Mouse (Mus musculus) heart, postnatal 0 days (tissue): ENCODE results near the gene Fntb. TPM values are rescaled to one million over a fixed set of nuclear protein-coding genes. Genes with fewer than 3 reads are reported as not detected.

ENCODE experiments used
- ATAC-seq: fragments of 200-750 bp; cut with Nextera tagmentation; 2 replicates; pipeline ENCODE4 v1.8.0; 2017; ENCODE audit warnings: low read depth, moderate number of reproducible peaks, moderate library complexity; ENCODE audit not compliant: insufficient read depth
- DNase-seq: peaks from one replicate; pipeline ENCODE4 v3.0.0-alpha.2; 2016; ENCODE audit warnings: low spot score
- H3K27ac ChIP-seq: fragments of 300-500 bp; sonication (generic); 2 replicates; pipeline ENCODE4 v1.5.1; 2014; ENCODE audit warnings: low read depth, mild to moderate bottlenecking
- H3K27me3 ChIP-seq: fragments of 300-500 bp; sonication (generic); 2 replicates; pipeline ENCODE4 v1.6.1; 2014; ENCODE audit warnings: low read length, mixed read lengths; ENCODE audit not compliant: control insufficient read depth, insufficient read depth
- H3K36me3 ChIP-seq: fragments of 300-500 bp; sonication (generic); replicated peaks from 2 replicates; pipeline ENCODE4 v1.6.1; 2014; ENCODE audit warnings: low read length, mixed read lengths; ENCODE audit not compliant: control insufficient read depth, insufficient read depth
- H3K4me1 ChIP-seq: fragments of 300-500 bp; sonication (generic); 2 replicates; pipeline ENCODE4 v1.6.1; 2014; ENCODE audit warnings: antibody characterized with exemption; ENCODE audit not compliant: control insufficient read depth, insufficient read depth
- H3K4me2 ChIP-seq: fragments of 300-500 bp; sonication (generic); 2 replicates; pipeline ENCODE4 v1.6.1; 2014; ENCODE audit warnings: low read depth, mild to moderate bottlenecking, low read length, moderate library complexity
- H3K4me3 ChIP-seq: fragments of 300-500 bp; sonication (generic); 2 replicates; pipeline ENCODE4 v1.5.1; 2014; ENCODE audit warnings: low read depth, low read length
- H3K9ac ChIP-seq: fragments of 300-500 bp; sonication (generic); replicated peaks from 2 replicates; pipeline ENCODE4 v1.6.1; 2014; ENCODE audit warnings: low read depth, low read length, mixed read lengths
- H3K9me3 ChIP-seq: fragments of 300-500 bp; sonication (generic); replicated peaks from 2 replicates; pipeline ENCODE4 v1.6.1; 2016; ENCODE audit warnings: low read length; ENCODE audit not compliant: control insufficient read depth
- CTCF ChIP-seq: IDR thresholded peaks from 2 replicates; pipeline ENCODE4 v1.5.1; 2016; ENCODE audit warnings: antibody characterized with exemption, control low read depth, low read depth
- EP300 ChIP-seq: IDR thresholded peaks from 2 replicates; pipeline ENCODE4 v1.6.1; 2016; ENCODE audit warnings: antibody characterized with exemption, low read depth
- WGBS: fragments of 180-500 bp; shearing (Covaris S2); extraction: QIAGEN DNeasy Blood & Tissue Kit; methylation state at CpG from one replicate; pipeline ENCODE4 v1.1.7; 2014; 5-methylcytosine and 5-hydroxymethylcytosine counted together
- polyA plus RNA-seq: library from polyadenylated mRNA; unstranded; fragments of >200 nt; fragmentation: Nextera tagmentation; extraction: Ambion mirVana; gene quantifications from 2 replicates; pipeline ENCODE4 v1.2.1, GENCODE M21; 2015
- total RNA-seq: library from RNA; depleted of rRNA; stranded (reverse); fragments of >200 nt; gene quantifications from 2 replicates; pipeline ENCODE4 v1.2.3, GENCODE M21; 2014; ENCODE audit warnings: low replicate concordance

The Fntb gene
- total and polyA plus RNA-seq, 2 experiments from 2014 or later = 13.0 to 20.0 TPM

DNA sequence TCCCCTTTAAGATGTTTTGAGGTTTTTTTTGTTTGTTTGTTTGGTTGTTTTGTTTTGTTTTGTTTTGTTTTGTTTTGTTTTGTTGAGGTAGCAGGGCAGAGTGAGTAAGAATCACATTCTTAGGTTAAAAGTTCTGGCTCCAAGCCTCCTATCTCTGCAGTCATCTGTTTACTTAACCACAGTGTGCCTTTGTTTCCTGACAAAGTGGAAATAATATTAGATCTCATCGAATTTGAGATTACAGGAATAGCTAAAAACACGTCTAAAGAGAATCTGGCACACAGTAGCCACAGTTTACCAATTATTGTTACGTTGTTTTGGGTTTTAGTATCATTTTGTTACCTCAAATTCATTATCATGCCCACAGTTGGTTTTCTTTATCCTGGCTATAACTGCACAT is 9.3 kb downstream of the Fntb start:
- Histone ChIP-seq H3K9ac (peak overlapping the region; percentile 14; the same call in 1 of the 2 replicates), H3K36me3 (peaks cover 5% of the 10 kb centered on the region), H3K27me3 (no peaks in the 10 kb centered on the region), H3K4me3 (no peak overlapping the region), H3K4me2 (no peak overlapping the region), H3K27ac (peak overlapping the region; percentile 49; the same call in 1 of the 2 replicates), H3K9me3 (no peaks in the 10 kb centered on the region), H3K4me1 (no peaks in the 10 kb centered on the region)
- no peak for DNase-seq
- WGBS = 66% methylated on average over 3 of the region's 3 CpGs
- ATAC-seq = no peak
- TF ChIP-seq CTCF (no peak), EP300 (no peak)

- H3K9me3 ChIP-seq = no peaks in the 10 kb centered on the region
- peaks cover 10% of the 10 kb centered on the region for H3K36me3 ChIP-seq
- 38% methylated on average over 4 of the region's 4 CpGs for WGBS
- H3K27ac ChIP-seq = peak overlapping the region; percentile 49; the same call in 1 of the 2 replicates
- H3K27me3 ChIP-seq = no peaks in the 10 kb centered on the region
- no peak overlapping the region for H3K4me2 ChIP-seq
- H3K4me1 ChIP-seq = no peaks in the 10 kb centered on the region
- TF ChIP-seq CTCF = no peak
- H3K9ac ChIP-seq = peak overlapping the region; percentile 14; the same call in 1 of the 2 replicates
- H3K4me3 ChIP-seq = no peak overlapping the region
- ATAC-seq (peak; percentile 70), DNase-seq (no peak)
Observed at GRCm38 (mm10) chr12:76775132-76775531, 9.7 kb downstream of the Fntb start.

- Histone ChIP-seq H3K4me1 (no peaks in the 10 kb centered on the region), H3K4me3 (no peak overlapping the region), H3K27ac (no peak overlapping the region), H3K4me2 (no peak overlapping the region), H3K9ac (no peak overlapping the region), H3K36me3 (peaks cover 13% of the 10 kb centered on the region), H3K27me3 (no peaks in the 10 kb centered on the region), H3K9me3 (no peaks in the 10 kb centered on the region)
- 51% methylated on average over 5 of the region's 5 CpGs for WGBS
- DNase-seq (no peak), ATAC-seq (no peak)
- TF ChIP-seq EP300 (no peak), CTCF (no peak)
Observed at GRCm38 (mm10) chr12:76776898-76777297, 11.5 kb downstream of the Fntb start.

DNA sequence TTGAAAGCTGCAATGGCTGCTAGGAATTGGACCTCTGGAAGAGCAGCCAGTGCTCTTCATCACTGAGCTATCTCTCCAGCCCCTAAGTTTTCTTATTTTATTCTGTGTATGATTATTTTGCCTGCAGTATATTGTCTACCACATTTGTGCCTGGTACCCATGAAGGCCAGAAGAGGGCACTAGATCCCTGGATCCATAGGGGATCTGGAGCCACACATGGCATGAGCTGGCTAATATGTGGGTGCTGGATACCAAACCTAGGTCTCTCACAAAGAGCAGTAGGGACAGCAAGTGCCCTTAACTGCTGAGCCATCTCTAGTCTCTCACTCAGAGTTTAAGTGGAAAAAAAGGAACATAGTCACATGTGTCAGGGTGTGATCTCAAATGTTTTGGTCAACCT is 12.5 kb downstream of the Fntb start:
- H3K4me2 ChIP-seq = no peak overlapping the region
- H3K9ac ChIP-seq = no peak overlapping the region
- TF ChIP-seq EP300 = no peak
- TF ChIP-seq CTCF = no peak
- no peaks in the 10 kb centered on the region for H3K9me3 ChIP-seq
- ATAC-seq (no peak), DNase-seq (no peak)
- H3K27me3 ChIP-seq = no peaks in the 10 kb centered on the region
- no peak overlapping the region for H3K27ac ChIP-seq
- H3K4me1 ChIP-seq = no peaks in the 10 kb centered on the region
- H3K4me3 ChIP-seq = no peak overlapping the region
- H3K36me3 ChIP-seq = peaks cover 13% of the 10 kb centered on the region

GRCm38 (mm10) chr12:76778305-76779083 is 13.1 kb downstream of the Fntb start:
- 82% methylated on average over 10 of the region's 10 CpGs for WGBS
- DNase-seq (no peak), ATAC-seq (no peak)
- no peak overlapping the region for H3K4me3 ChIP-seq
- no peaks in the 10 kb centered on the region for H3K9me3 ChIP-seq
- no peaks in the 10 kb centered on the region for H3K4me1 ChIP-seq
- H3K9ac ChIP-seq = no peak overlapping the region
- peaks cover 13% of the 10 kb centered on the region for H3K36me3 ChIP-seq
- no peak overlapping the region for H3K4me2 ChIP-seq
- no peak for TF ChIP-seq EP300
- no peak for TF ChIP-seq CTCF
- H3K27me3 ChIP-seq = no peaks in the 10 kb centered on the region
- no peak overlapping the region for H3K27ac ChIP-seq

- Histone ChIP-seq H3K27me3 (no peaks in the 10 kb centered on the region), H3K36me3 (peaks cover 13% of the 10 kb centered on the region), H3K4me3 (no peak overlapping the region), H3K4me1 (peaks cover 8% of the 10 kb centered on the region; the same call in 1 of the 2 replicates), H3K9me3 (no peaks in the 10 kb centered on the region), H3K9ac (no peak overlapping the region), H3K4me2 (no peak overlapping the region), H3K27ac (no peak overlapping the region)
- 86% methylated on average over 5 of the region's 5 CpGs for WGBS
- TF ChIP-seq EP300 (no peak), CTCF (no peak)
- ATAC-seq (no peak), DNase-seq (no peak)
Observed at GRCm38 (mm10) chr12:76779951-76780350, 14.6 kb downstream of the Fntb start.
